Mouse (Mus musculus) heart, embryonic 16.5 days (tissue): ENCODE measurements around the gene Zfp637. TPM values are rescaled to one million over a fixed set of nuclear protein-coding genes. Genes with fewer than 3 reads are reported as not detected.

ENCODE experiments used
- ATAC-seq: fragments of 200-750 bp; cut with Nextera tagmentation; replicated peaks from 2 replicates; pipeline ENCODE4 v1.8.0; 2017; ENCODE audit warnings: moderate number of reproducible peaks; ENCODE audit not compliant: insufficient read depth, low FRiP score; ENCODE audit errors: extremely low read depth
- H3K27ac ChIP-seq: fragments of 300-500 bp; sonication (generic); 2 replicates; pipeline ENCODE4 v1.5.1; 2014; ENCODE audit warnings: mild to moderate bottlenecking, low read length, control low read depth, moderate library complexity
- H3K27me3 ChIP-seq: fragments of 300-500 bp; sonication (generic); 2 replicates; pipeline ENCODE4 v1.6.1; 2014; ENCODE audit warnings: low read length, mixed read lengths; ENCODE audit not compliant: control insufficient read depth, insufficient read depth
- H3K36me3 ChIP-seq: fragments of 300-500 bp; sonication (generic); 2 replicates; pipeline ENCODE4 v1.6.1; 2014; ENCODE audit not compliant: control insufficient read depth, insufficient read depth
- H3K4me1 ChIP-seq: fragments of 300-500 bp; sonication (generic); 2 replicates; pipeline ENCODE4 v1.6.1; 2014; ENCODE audit warnings: low read length, mixed read lengths; ENCODE audit not compliant: control insufficient read depth, insufficient read depth
- H3K4me2 ChIP-seq: fragments of 300-500 bp; sonication (generic); 2 replicates; pipeline ENCODE4 v1.6.1; 2014; ENCODE audit warnings: low read depth, mild to moderate bottlenecking, control low read depth, low read length
- H3K4me3 ChIP-seq: fragments of 300-500 bp; sonication (generic); 2 replicates; pipeline ENCODE4 v1.5.1; 2014; ENCODE audit warnings: mild to moderate bottlenecking, control low read depth, low read length
- H3K9ac ChIP-seq: fragments of 300-500 bp; sonication (generic); 2 replicates; pipeline ENCODE4 v1.6.1; 2014; ENCODE audit warnings: low read length, control low read depth
- H3K9me3 ChIP-seq: fragments of 300-500 bp; sonication (generic); replicated peaks from 2 replicates; pipeline ENCODE4 v1.6.1; 2016; ENCODE audit warnings: low read length; ENCODE audit not compliant: control insufficient read depth
- WGBS: fragments of 180-500 bp; shearing (Covaris S2); extraction: QIAGEN DNeasy Blood & Tissue Kit; methylation state at CpG from one replicate; pipeline ENCODE4 v1.1.7; 2014; 5-methylcytosine and 5-hydroxymethylcytosine counted together
- polyA plus RNA-seq: library from polyadenylated mRNA; unstranded; fragments of >200 nt; fragmentation: Nextera tagmentation; extraction: Ambion mirVana; gene quantifications from 2 replicates; pipeline ENCODE4 v1.2.1, GENCODE M21; 2015

The Zfp637 gene
- polyA plus RNA-seq = 66.9 and 68.9 TPM in 2 replicates

DNA sequence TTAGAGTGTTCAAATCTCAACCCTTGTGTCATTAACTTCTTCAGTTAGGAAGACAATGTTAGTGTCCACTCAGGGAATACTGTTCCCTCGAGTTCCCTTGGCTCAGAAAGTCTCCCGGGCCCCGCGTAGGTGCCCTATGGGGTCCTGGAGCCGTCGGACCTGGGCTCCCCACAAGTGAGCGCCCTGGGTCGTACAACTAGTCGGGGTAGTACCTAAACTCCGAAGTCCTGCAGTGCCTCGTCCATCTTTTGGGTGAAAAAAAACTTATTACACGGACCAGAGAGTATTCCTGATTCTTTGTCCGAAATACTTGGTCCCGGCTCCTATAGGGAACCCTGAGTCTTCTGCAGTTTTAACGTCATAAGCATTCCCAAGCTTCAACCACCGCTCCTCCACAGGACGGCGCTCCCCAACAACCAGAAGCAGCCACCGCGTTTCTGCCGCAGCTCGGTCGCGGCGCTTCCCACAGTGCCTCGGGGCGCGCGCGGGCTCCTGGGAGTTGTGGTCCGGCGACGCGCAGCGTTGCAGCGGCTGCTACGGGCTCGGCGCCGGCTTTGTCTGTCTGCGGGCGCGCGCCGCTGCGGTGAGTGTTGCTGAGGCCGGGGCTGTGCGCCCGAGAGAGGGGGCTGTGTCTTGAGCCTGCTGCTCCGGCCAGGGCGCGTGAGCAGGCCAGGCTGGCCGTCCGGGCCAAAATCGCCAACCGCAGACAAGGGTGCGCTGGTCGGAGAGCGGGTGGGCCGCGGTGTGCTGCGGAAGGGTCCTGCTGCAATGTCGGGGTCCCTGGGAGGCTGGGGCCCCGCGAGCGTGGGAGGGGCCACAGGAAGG is at the start of gene Zfp637:
TSS of gene Zfp637 (plus strand) at position 495 of the 825 bp plus-strand sequence.
- Histone ChIP-seq H3K27me3 (no peaks in the 10 kb centered on the region), H3K36me3 (peaks cover 26% of the 10 kb centered on the region), H3K9me3 (no peaks in the 10 kb centered on the region), H3K9ac (peak within 1 kb of the TSS; percentile 96), H3K4me1 (peaks cover 7% of the 10 kb centered on the region; the same call in 1 of the 2 replicates), H3K4me2 (peak within 1 kb of the TSS; percentile 92), H3K27ac (peak within 1 kb of the TSS; percentile 89), H3K4me3 (peak within 1 kb of the TSS; percentile 79)
- under 1% methylated on average over 66 of the region's 66 CpGs for WGBS
- ATAC-seq = peak; percentile 99

DNA sequence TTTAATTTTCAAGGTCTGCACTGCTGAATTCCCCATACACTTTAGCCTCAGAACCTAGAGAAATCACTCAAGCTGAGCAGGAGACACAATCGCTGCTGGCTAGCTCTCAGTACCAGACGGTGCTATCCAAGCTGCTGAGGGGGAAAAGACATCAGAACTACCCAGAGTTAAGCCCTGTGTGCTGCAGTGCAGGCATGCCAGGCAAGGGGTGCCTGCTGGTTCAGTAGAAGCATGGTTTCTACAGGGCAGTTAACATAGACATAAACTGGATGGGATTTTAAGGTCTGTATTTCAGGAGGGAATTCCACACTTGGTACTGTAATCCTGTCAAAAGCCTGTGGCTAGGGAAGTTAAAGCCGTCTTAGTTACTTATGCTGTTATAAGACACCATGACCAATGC is 45.7 kb upstream of the Zfp637 start:
- Histone ChIP-seq H3K4me3 (no peak overlapping the region), H3K27ac (no peak overlapping the region), H3K9me3 (peaks cover 3% of the 10 kb centered on the region; the same call in 1 of the 2 replicates), H3K36me3 (no peaks in the 10 kb centered on the region), H3K27me3 (no peaks in the 10 kb centered on the region), H3K4me2 (no peak overlapping the region), H3K4me1 (no peaks in the 10 kb centered on the region), H3K9ac (no peak overlapping the region)
- 88% methylated on average over 3 of the region's 3 CpGs for WGBS
- ATAC-seq = no peak

DNA sequence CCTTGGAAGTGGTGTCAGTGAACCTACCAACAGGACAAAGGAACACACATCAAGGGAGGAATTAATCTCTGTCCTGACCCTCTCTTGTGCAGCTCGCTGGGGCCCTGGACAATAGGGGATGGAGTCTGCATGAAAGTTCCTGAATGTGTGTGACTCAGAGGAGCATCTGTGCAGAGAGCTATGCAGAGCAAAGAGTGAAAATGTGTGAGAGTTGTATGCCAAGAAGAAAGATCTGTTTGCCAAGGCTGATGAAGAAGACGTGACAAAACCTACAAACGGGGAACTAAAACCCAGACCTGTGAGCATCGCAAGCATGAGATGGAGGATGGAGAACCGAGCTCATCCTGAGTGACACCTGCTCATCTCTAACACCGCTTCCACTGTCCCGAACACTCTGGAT is 40.2 kb upstream of the Zfp637 start:
- no peak overlapping the region for H3K4me3 ChIP-seq
- WGBS = 86% methylated on average over 7 of the region's 7 CpGs

DNA sequence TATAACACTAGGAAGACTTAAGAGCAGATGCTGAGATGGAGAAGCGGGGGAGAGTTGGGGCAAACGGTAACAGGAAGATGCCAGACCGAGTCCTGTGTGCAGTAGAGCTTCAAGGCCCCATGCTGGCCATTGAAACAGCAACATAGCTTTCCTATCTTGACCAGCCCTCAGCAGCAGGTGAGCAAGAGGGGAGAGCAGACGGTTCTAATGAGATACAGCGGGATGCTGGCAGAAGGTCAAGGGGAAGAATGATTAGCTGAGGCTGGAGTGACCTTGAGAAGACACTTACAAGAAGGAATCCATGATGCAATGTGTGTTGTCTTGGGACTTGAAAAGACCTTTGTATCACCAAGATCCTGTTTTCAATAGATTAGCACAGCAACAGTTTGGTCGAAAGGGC is 39.2 kb upstream of the Zfp637 start:
- H3K4me2 ChIP-seq = no peak overlapping the region
- H3K36me3 ChIP-seq = no peaks in the 10 kb centered on the region
- H3K27me3 ChIP-seq = no peaks in the 10 kb centered on the region
- H3K9ac ChIP-seq = no peak overlapping the region
- WGBS = 65% methylated on average over 6 of the region's 6 CpGs
- no peak overlapping the region for H3K4me3 ChIP-seq
- no peaks in the 10 kb centered on the region for H3K9me3 ChIP-seq
- no peak overlapping the region for H3K27ac ChIP-seq
- no peaks in the 10 kb centered on the region for H3K4me1 ChIP-seq
- no peak for ATAC-seq

More for the DNA sequence above, 40.2 kb upstream of the Zfp637 start:
- Histone ChIP-seq H3K36me3 (no peaks in the 10 kb centered on the region), H3K27me3 (no peaks in the 10 kb centered on the region), H3K9ac (no peak overlapping the region), H3K4me2 (no peak overlapping the region), H3K4me1 (no peaks in the 10 kb centered on the region), H3K27ac (no peak overlapping the region), H3K9me3 (no peaks in the 10 kb centered on the region; the same call in 1 of the 2 replicates)
- ATAC-seq = no peak

DNA sequence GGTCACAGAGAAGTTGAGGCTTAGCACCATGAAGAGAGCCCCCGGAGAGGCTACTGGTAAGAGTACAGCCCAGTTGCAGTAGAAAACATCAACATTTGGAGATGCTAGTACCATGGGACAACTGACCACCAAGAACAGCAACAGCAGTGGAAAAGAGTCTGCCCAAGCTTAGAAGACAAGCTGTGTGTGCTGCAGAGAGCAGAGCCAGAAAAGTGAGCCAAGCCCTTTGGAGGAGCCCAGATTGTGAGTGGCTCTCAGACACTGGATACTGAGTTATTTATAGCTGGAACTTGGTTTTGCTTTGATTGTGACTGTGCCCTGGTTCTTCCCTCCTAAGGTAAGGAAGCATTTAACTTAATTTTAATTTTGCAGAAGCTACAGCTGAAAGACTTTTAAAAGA is 33.2 kb upstream of the Zfp637 start:
- Histone ChIP-seq H3K9me3 (no peaks in the 10 kb centered on the region), H3K4me2 (no peak overlapping the region), H3K27me3 (no peaks in the 10 kb centered on the region), H3K9ac (no peak overlapping the region), H3K36me3 (no peaks in the 10 kb centered on the region), H3K4me1 (peaks cover 5% of the 10 kb centered on the region), H3K27ac (peak overlapping the region; percentile 61), H3K4me3 (no peak overlapping the region)
- ATAC-seq = peak; percentile 75; the same call in 1 of the 2 replicates
- 72% methylated on average over 1 of the region's 1 CpGs for WGBS

DNA sequence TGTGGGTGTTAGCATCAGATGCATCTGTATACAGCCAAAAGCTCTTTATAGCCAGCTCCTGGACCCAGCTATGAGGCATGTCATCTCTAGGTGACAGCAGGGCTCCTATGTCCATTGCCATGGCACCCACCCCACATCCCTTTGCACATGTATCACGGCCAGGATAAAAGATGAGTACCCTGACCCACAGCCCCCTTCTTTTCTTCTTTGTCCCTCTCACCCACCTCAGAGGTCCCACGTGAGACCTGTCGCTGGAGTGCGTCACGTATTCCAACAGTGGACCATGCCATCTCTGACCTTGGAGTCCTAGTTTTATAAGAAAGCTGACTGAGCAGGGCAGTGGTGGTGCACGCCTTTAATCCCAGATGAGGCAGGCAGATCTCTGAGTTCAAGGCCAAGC is 31.2 kb upstream of the Zfp637 start:
- Histone ChIP-seq H3K9me3 (no peaks in the 10 kb centered on the region), H3K36me3 (no peaks in the 10 kb centered on the region), H3K4me3 (no peak overlapping the region), H3K27ac (no peak overlapping the region), H3K9ac (no peak overlapping the region), H3K4me1 (peaks cover 5% of the 10 kb centered on the region), H3K4me2 (no peak overlapping the region), H3K27me3 (no peaks in the 10 kb centered on the region)
- 90% methylated on average over 6 of the region's 6 CpGs for WGBS
- no peak for ATAC-seq

DNA sequence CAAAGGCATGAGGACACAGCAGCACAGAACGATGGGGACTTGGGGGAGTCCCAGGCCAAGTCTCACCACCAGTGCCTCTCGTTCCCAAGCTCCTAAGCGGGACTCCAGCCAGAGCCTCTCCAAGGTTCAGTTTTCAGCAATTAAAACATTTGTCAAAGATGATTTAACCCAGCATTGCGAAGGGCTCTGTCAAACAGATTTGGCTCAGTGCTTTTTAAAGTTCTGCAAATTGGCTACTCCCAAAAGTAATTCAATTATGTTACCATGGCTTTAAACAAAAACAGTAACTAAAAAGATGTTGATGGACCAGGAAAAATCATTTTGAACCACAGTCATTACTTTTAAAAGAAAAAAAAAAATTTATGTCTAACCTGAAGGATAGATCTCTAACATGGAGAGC is 30.3 kb upstream of the Zfp637 start:
- 68% methylated on average over 4 of the region's 4 CpGs for WGBS
- Histone ChIP-seq H3K9me3 (no peaks in the 10 kb centered on the region), H3K4me3 (no peak overlapping the region)

DNA sequence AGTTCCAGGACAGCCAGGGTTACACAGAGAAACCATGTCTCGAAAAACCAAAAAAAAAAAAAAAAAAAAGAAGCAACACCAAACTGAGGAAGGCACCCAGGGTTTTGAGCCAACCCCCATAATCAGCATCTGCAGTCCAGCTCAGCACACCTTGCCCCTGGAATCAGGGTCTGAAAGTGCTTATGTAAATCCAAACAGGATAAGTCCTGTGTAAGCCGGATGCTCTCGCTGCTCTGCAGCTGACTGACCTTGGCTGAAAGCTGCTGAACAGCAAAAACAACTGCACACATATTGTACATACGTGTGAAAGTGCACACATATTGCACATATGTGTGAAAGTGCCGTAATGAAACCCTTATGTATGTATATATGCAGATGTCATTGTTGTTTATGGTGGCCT is 29.7 kb upstream of the Zfp637 start:
- WGBS = 77% methylated on average over 5 of the region's 5 CpGs
- no peaks in the 10 kb centered on the region for H3K36me3 ChIP-seq
- no peak overlapping the region for H3K9ac ChIP-seq
- H3K27me3 ChIP-seq = no peaks in the 10 kb centered on the region
- H3K4me2 ChIP-seq = no peak overlapping the region
- H3K4me1 ChIP-seq = peaks cover 5% of the 10 kb centered on the region
- no peak for ATAC-seq
- no peak overlapping the region for H3K4me3 ChIP-seq
- no peak overlapping the region for H3K27ac ChIP-seq
- no peaks in the 10 kb centered on the region for H3K9me3 ChIP-seq

More for the DNA sequence above, 30.3 kb upstream of the Zfp637 start:
- H3K36me3 ChIP-seq = no peaks in the 10 kb centered on the region
- peaks cover 5% of the 10 kb centered on the region for H3K4me1 ChIP-seq
- no peak overlapping the region for H3K4me2 ChIP-seq
- no peaks in the 10 kb centered on the region for H3K27me3 ChIP-seq
- no peak for ATAC-seq
- no peak overlapping the region for H3K9ac ChIP-seq
- no peak overlapping the region for H3K27ac ChIP-seq

DNA sequence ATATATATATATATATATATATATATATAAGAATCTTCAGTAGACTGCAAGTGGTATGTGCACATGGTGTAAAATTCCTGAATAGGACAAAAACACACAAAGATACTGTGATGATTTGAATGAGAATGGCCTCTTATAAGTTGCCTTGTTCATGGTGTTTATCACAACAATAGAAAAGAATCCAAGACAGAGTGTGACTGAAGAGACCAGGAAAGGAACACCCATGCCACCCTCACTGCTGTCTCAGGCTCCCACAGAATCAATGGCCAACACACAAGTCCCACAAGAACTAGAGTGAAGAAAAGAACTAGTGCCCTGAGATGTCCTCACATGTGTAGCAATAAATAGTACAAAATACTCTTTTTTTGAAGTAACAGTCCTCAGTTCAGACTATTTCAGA is 26.3 kb upstream of the Zfp637 start:
- Histone ChIP-seq H3K9me3 (no peaks in the 10 kb centered on the region), H3K4me2 (no peak overlapping the region), H3K36me3 (no peaks in the 10 kb centered on the region), H3K27me3 (no peaks in the 10 kb centered on the region), H3K4me1 (no peaks in the 10 kb centered on the region), H3K4me3 (no peak overlapping the region), H3K9ac (no peak overlapping the region), H3K27ac (no peak overlapping the region)
- no peak for ATAC-seq
